Mouse (Mus musculus) frontal cortex, adult 2 months (tissue): Measurements from ENCODE around the gene Optn. TPM values are rescaled to one million over a fixed set of nuclear protein-coding genes. Genes with fewer than 3 reads are reported as not detected.

Experiments
- DNase-seq, 2 experiments: peaks; one replicate each; pipeline ENCODE4 v3.0.0; 2022; ENCODE audit warnings: low spot score in 1 of 2; ENCODE audit errors: extremely low spot score in 1 of 2
- polyA plus RNA-seq: library from polyadenylated mRNA; depleted of rRNA; stranded (reverse); fragments of >200 nt; gene quantifications from 2 replicates; pipeline ENCODE4 v1.2.3, GENCODE M21; 2012

Optn gene
- polyA plus RNA-seq, 1 experiment, result 13.5 TPM

DNA sequence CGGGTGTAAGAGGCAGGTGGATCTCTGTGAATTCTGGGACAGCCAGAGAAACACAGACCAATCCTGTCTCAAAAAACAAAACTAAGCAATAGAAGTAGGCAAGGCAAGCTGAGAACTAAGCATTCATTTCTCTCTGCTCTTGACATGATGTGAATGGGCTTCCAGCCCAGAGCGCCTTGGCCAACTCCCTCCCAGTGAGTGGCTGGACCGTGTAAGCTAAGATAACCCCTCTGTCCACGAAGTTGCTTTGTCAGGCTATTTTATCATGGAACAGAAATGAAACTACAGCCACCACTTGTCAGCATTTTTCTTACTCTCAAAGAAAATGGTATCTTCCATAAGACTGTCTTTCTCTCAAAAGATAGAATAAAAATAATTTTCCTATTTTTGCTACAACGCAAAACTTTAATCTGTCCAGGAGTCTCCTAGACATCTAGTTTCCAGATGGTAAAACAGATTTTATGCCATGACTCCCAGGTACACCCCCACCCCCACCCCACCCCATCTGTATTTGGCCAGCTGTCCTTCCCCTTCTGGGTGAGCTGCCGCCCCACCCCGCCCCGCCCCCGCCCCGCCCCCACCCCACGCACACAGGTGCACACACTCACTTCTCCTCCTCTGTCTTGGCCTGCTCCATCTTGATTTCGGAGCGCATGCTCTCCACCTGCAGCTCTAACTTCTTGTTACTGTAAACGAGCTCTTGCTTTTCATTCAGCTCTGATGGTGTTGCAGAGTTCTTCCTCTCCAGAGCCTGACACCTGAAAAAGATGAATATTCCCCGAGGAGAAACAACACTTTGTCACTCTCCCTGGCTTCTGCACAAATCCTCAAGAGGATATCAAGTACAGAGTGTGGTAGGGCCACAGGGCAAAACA lies 30.1 kb downstream of the Optn start:
- no peak for DNase-seq

DNA sequence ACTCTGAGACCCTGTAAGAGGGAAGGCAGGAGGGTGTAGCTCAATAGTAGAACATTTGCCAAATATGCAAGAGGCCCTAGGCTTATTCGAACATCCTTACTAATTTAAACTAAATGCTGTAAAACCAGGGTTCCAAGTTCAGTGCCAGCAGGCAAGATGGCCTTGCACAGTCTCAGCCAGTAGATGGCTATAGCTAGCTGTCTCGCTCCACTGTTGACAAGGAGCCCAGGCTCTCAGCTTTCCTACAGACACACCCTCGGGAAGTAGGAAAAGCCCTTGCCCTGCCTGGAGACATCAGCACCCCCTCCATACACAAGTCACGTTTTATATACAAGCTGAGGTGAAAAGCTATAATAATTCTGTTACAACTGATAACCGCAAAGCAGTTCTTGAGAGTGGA lies 31.2 kb downstream of the Optn start:
- no peak for DNase-seq

DNA sequence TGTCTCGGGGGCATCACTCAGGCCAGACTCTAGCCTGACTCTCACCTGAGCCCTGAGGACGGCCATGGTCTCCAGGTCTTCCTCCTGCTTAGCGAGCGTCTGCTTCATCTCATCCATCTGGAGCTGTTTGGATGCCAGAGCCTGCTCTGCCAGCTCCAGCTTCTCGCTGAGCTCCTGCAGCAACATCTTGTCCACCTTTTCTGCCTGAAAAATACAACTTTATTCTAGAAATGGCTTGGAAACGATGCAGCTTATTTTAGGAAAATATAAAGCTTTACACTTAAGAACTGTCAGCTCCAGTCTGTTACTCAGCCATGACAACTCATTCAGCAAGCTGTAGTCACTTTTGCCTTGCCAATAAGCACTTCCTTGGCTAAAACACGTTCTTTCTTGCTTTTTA lies 32.6 kb downstream of the Optn start:
- DNase-seq, result peak; percentile 18 to 45

DNA sequence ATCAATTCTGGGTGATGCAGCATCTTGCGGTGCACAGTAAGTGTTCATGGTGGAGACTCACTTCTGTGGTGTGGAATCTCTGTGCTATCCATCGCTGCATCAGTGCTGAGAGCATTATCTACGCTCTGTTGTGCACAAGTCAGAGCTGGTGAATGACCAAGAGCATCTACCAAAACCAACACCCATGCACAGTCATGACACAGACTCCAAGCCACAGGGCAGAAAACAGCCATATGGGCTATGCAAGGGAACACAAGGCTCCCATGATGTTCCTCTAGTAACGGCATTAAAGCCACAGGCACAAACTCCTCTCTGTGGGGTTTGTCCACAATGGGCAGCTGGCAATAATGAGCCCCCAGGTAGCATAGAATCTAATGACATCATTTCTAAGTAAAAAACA lies 34.0 kb downstream of the Optn start:
- no peak for DNase-seq

DNA sequence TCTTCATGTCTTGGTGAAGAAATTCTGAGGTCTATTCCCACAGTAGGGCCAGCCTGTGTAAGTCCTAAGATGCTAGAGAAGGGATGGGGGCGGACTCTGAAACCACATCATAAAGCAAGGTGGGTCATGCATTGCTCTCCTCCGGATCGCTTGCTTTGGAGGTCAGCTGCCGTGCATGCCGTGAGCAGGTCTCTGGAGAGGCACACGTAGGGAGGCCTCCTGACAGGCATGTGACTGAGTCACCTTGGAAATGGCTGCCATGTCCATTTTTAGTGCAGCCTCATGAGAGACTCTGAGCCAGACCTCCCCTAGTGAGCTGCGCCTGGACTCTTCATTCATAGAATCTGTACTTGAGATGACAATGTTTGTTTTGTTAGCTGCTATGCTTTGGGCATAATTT lies 35.8 kb downstream of the Optn start:
- no peak for DNase-seq

DNA sequence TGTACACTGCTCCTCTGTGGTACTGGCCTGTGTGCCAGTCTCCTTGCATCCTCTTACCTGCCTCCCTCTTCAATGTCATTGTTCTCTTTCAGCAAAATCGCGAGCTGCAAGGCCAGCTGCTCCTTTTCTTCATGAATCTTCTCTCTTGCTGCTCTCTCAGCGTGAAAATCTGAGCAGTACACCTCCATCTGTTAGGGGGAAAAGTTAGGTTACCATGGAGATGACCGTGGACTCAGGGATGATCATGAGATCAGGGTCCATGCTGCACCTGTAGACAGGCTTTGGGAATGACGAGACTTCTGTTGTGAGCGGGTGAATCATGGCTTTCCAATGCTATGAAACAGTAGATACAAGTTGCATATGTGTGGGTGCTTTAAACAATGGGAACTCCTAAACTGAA lies 36.8 kb downstream of the Optn start:
- DNase-seq, result no peak

DNA sequence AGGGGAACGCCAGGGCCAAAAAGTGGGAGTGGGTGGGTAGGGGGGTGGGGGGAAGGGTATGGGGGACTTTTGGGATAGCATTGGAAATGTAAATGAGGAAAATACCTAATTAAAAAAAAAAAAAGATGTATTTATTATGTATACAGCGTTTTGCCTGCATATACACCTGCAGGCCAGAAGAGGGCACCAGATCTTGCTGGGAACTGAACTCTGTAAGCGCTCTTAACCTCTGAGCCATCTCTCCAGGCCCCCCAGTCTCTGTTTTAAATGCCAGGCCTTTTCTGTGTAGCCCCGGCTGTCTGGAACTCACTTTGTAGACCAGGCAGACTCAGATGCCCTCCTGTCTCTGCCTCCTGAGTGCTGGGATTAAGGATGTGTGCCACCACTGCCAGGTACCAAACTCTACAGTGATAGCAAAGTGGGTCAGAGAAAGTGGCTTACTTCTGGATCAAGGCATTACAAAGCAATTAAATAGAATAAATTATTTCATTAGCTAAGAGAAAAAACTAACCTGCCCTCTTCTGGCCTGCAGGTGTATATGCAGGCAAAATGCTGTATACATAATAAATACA lies 38.6 kb downstream of the Optn start:
- DNase-seq, result no peak

DNA sequence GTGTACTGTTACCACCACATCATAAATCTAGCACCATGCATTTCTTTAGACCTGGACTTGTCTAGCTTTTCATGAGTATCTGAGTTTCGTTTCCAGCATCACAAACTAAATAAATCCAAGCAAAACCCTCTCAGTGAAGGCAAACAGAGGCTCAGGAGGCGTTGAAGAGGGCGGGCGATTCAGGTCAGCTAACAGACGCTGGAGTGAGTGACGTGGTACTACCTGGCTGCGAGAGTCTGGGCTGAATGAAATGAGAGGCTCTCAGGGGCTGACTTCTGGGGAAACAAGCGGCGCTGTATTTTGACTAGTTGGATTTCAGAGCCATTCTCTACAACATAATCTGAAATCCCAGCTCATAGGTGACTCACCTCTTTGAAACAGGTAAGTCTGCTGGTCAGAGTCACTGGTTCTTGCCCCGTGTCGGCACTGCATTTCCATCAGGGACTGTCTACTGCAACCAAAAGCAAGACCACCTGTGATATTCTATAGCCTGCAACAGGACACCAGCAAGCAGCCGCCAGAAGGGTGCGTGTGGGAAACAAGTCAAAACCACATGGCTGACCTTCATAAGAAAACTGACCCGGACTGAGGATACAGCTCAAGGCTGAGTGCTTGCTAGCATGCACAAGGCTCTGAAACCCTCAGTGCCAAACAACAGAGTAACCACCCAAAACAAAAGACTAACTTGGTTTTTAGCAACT lies 40.0 kb downstream of the Optn start:
- DNase-seq, result no peak

DNA sequence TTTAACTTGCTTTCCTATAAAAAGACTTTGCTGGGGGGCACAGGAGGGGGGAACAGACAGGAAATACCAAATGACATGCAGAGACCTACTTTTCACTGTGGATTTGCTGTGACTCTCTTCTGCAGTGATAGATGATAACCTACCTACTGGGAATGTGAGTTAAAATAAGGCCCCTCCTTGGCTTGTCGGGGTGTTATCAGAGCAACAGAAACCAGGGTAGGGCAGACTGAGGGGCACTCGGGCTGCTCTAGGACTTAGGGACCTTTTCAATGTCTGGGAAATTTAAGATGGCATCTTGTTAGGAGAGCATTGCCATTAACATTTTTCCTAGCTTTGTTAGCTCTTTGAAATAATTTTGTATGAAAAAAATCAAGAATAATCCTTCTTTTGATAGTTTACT lies 40.6 kb downstream of the Optn start:
- no peak for DNase-seq

DNA sequence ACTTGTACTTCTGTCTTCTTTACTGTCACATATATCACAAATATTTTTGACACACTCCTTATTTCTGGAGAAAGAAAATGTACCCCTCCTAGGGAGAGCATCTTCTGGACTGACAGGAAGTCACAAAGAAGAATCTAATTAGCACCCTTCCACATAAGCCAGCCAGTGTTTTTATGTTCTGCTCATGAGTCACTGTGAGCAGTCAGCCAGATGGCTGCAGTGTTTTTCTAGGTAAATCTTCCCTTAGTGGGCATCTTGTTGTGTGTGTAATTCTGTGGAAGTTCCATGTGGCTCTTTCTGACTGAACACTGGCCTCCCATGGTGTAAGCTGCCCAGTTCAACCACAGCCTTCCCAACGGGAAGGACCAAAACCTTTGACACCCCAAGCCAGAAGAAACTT lies 44.1 kb downstream of the Optn start:
- peak; percentile 45 to 71 for DNase-seq

DNA sequence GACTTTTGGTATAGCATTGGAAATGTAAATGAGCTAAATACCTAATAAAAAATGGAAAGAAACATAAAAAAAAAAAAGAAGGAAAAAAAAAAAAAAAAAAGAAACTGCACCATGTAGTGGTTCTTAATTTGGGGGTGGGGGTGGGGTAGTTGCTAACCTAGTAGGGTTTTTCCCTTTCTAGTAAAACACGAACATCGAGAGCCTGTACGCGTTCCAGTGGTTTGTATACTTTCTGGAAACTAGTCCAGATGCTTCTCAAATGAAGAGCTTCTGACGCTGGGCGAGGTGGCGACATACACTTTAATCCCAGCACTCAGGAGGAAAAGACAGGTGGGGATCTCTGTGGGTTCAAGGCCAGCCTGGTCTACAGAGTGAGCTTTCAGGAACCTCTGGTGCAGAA lies 46.9 kb downstream of the Optn start:
- DNase-seq, result no peak

DNA sequence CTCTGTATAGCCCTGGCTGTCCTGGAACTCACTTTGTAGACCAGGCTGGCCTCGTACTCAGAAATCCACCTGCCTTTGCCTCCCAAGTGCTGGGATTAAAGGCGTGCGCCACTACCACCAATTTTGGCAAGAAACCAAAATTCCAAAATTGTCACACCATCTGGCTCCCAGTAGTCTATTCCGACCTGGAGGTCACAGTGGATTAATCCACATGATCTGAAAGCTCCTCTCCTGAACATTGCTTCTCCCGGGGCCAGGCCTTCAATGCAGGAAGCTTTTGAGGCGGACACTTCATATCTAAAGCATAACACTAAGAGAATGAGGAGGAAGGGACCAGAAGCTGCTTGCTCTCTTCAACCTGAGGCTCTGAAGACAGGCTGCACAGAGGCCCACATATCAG lies 48.3 kb downstream of the Optn start:
- DNase-seq, result no peak

DNA sequence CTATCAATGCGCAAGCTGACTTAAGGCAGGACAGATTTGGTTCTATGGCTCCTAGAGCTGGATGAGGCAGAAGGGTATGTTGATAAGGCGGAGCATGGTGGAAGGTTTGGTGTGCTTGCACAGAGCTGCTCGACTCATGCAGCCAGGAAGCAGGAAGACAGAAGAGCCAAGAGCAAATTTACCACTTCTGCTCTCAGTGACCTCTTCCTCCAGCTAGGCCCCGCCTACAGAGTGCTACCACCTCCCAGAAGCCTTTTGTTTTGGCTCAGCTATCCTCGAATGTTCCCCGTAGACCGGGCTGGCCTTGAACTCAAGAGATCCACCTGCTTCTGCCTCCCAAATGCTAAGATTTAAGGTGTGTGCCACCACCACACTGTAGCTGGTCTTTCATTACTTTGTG lies 49.2 kb downstream of the Optn start:
- no peak for DNase-seq

DNA sequence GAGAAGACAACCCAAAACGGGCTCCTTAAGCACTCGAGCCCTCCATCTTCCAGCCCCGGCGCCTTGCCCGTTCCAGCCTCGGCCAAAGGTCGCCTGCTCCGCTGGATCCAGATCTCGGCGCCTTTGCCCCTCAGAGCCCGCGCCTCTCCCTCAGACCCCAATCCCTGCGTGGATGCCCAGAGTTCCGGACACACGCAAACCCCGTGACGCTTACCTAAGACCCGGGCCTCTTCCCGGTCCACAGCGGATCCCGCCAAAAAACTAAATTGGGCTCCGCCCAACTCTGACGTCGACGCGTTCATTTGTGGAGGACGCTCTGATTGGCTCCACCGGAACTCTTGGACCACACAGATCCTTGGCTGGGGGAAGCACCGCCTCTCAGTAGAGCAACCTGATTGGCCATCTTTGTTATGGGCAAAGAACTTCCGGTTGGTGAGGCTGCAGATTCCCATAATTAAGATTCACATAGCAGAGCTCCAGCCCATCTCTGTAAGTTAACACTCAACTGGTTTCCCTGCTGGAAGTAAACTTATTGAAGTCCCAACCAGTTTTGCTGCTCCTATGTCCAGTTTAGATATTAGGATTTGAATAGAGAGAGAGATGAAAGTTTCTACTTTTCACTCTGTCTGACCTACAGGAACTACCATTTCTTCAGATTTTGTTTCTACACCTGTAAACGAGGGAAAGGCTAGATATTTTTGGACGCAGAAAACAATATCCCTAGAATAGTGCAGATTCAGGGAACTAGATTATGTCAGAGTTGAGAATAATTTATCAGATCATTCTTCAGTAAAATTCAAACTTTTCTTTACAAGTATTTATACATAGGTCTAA lies 51.1 kb downstream of the Optn start, which contains the start of gene Mcm10:
Mcm10 (minus strand) TSS at position 301 of the 834 bp plus-strand sequence.
- DNase-seq, result peak; percentile 90 to 93

DNA sequence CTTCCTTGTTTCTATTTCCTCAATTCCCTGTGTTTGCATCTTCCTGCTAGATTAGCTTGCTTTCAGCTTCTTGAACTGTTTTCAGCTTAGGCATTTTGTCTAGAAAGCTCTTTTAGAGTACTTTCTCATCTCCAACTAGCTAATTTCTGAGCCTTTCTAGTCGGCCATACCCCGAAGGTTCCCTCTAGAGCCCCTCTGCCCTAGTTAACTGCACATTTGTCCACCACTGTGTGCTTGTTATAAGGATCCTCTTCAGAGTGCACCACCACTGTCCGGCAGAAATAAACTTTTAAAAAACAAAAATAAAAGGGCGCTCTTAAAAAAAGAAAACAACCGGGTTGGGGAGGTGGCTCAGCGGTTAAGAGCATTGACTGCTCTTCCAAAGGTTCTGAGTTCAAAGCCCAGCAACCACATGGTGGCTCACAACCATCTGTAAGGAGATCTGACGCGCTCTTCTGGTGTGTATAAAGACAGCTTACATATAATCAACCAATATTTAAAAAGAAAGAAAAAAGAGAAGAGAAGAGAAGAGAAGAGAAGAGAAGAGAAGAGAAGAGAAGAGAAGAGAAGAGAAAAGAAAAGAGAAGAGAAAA lies 51.9 kb downstream of the Optn start:
- no peak for DNase-seq

DNA sequence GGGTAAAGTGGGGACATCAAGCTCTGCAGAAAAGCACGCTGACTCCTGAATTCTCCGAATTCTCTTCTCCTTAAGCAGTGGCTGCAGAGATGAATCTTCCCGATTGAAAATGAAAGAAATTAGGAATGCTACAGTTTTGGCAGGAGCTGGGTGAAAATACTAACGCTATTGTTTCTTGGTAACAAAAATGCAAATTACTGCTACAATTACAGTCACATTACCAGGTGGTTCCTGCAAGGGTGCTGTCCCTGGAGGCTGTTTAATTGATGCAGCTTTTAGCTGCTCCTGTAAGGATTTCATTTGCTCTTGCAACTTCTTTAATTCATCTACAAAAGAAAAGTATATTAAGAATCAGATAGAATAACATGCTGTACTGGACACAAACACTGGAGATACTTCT lies 56.7 kb downstream of the Optn start:
- DNase-seq, result no peak

DNA sequence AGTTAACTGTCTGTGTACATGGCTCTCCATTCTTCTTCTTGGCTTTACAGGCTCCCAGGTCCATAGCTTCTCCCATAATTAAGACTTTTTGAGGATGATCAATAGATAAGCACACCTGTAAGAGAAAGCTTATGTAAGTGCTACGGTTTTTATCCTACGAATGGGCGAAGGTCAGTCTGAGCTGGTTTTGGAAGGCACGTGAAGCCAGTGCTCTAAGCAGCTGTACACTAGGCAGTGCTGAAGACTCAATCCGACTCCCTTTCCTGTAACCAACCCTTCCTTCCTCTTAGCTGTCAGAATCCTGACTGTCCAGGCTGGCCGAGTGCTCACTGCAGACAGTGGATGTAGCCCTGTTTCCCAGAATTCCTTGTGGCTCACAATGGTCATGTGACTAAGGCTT lies 62.6 kb downstream of the Optn start:
- DNase-seq, result no peak

DNA sequence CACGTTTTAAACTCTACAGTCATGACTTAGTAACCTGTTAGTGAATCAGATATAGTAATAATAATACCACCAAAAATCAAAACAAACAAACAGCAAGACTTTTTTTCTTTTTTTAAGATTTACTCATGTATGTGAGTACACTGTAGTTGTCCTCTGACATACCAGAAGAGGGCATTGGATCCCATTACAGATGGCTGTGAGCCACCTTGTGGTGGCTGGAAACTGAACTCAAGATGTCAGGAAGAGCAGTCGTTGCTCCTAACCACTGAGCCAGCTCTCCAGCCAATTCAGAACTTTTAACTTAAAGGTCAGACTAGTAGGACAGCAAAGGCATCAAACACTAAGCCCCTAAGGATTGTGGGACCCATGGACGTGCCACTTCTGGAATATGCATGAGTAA lies 64.9 kb downstream of the Optn start:
- no peak for DNase-seq

DNA sequence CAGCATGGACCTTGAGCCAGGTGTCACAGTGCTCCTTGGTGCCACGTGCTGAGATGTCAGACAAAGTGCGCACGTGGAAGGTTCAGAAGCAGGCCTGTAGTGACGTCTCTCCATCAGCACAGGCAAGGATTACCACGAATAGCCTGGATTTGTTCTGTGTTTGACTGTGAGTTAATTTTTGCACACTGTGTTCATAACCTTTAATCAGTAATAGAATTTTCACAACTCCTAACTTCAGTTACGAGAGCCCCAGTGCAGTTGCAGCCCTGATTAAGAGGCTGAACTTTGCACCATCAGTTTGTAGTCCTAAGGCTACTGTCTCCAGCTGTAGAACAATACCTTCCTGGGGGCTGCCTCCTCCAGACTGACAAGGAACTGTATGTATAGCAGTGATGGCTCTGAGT lies 67.4 kb downstream of the Optn start:
- DNase-seq, result no peak

DNA sequence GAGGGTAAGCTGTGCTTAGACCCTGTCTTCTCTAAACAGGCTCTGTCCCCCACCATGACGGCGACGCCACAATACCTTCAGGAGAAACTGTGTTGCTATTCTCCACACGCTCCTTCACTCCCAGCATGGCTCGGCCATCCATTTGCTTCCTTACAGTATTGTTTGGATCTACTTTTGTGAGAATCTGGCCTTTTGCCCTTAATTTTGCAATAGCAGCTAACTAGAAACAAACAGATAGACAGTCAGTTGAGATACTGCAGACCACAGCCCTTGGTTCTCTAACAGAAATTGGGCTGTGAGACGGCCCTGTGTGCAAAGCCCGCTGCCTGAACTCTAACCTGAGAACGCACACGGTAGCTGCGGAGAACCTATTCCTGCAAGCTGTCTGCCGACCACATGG lies 68.2 kb downstream of the Optn start:
- DNase-seq, result no peak
